Mouse (Mus musculus): ENCODE data around the gene Inpp5d. TPM values are rescaled to one million over a fixed set of nuclear protein-coding genes. Genes with fewer than 3 reads are reported as not detected.
"Not testable (repeated sequence)": the region's sequence is repeated elsewhere in the genome, so short reads cannot be mapped to it uniquely, and the experiment has no call there.

Inpp5d gene
- total RNA-seq, 2 experiments from 2014 or later, result 3.9 to 7.3 TPM

GRCm38 (mm10) chr1:87649219-87649805 lies 29.2 kb downstream of the Inpp5d start:
- intact Hi-C loops (cut with DNase I; ENCODE audit: low total_unique reads), result no loop called here
- no peak for DNase-seq

- intact Hi-C loops (cut with DNase I; ENCODE audit: low total_unique reads), result no loop called here
- DNase-seq, result no peak
Measured at GRCm38 (mm10) chr1:87649958-87650474, 29.9 kb downstream of the Inpp5d start.

- DNase-seq, result peak; percentile 16
Measured at GRCm38 (mm10) chr1:87650611-87651079, 30.5 kb downstream of the Inpp5d start.

GRCm38 (mm10) chr1:87651436-87651835 lies 31.3 kb downstream of the Inpp5d start:
- intact Hi-C loops (cut with DNase I; ENCODE audit: low total_unique reads), result no loop called here
- no peak for DNase-seq

More at GRCm38 (mm10) chr1:87650611-87651079, 30.5 kb downstream of the Inpp5d start:
- intact Hi-C loops (cut with DNase I; ENCODE audit: low total_unique reads), result no loop called here

GRCm38 (mm10) chr1:87655101-87655500 lies 35.0 kb downstream of the Inpp5d start:
- intact Hi-C loops (cut with DNase I; ENCODE audit: low total_unique reads), result no loop called here
- DNase-seq, result no peak

- DNase-seq, result peak; percentile 22
- intact Hi-C loops (cut with DNase I; ENCODE audit: low total_unique reads), result no loop called here
Measured at GRCm38 (mm10) chr1:87658063-87658462, 38.0 kb downstream of the Inpp5d start.

GRCm38 (mm10) chr1:87658485-87658884 lies 38.4 kb downstream of the Inpp5d start:
- DNase-seq, result no peak
- intact Hi-C loops (cut with DNase I; ENCODE audit: low total_unique reads), result no loop called here

- no peak for DNase-seq
- intact Hi-C loops (cut with DNase I; ENCODE audit: low total_unique reads), result no loop called here
Measured at GRCm38 (mm10) chr1:87658937-87659617, 39.0 kb downstream of the Inpp5d start.

GRCm38 (mm10) chr1:87659618-87659960 lies 39.5 kb downstream of the Inpp5d start:
- no peak for DNase-seq
- intact Hi-C loops (cut with DNase I; ENCODE audit: low total_unique reads), result no loop called here

- no peak for DNase-seq
- intact Hi-C loops (cut with DNase I; ENCODE audit: low total_unique reads), result no loop called here
Measured at GRCm38 (mm10) chr1:87660740-87661139, 40.6 kb downstream of the Inpp5d start.

GRCm38 (mm10) chr1:87663992-87664391 lies 43.9 kb downstream of the Inpp5d start:
- intact Hi-C loops (cut with DNase I; ENCODE audit: low total_unique reads), result no loop called here
- no peak for DNase-seq

GRCm38 (mm10) chr1:87667006-87667405 lies 46.9 kb downstream of the Inpp5d start:
- no peak for DNase-seq

GRCm38 (mm10) chr1:87668300-87668699 lies 48.2 kb downstream of the Inpp5d start:
- intact Hi-C loops (cut with DNase I; ENCODE audit: low total_unique reads), result no loop called here
- no peak for DNase-seq

More at GRCm38 (mm10) chr1:87667006-87667405, 46.9 kb downstream of the Inpp5d start:
- intact Hi-C loops (cut with DNase I; ENCODE audit: low total_unique reads), result no loop called here

- intact Hi-C loops (cut with DNase I; ENCODE audit: low total_unique reads), result no loop called here
- DNase-seq, result no peak
Measured at GRCm38 (mm10) chr1:87671483-87671882, 51.4 kb downstream of the Inpp5d start.

GRCm38 (mm10) chr1:87673822-87674604 lies 53.9 kb downstream of the Inpp5d start:
- intact Hi-C loops (cut with DNase I; ENCODE audit: low total_unique reads), result no loop called here
- DNase-seq, result no peak

- intact Hi-C loops (cut with DNase I; ENCODE audit: low total_unique reads), result no loop called here
- DNase-seq, result no peak
Measured at GRCm38 (mm10) chr1:87676006-87676405, 55.9 kb downstream of the Inpp5d start.

GRCm38 (mm10) chr1:87679089-87679488 lies 59.0 kb downstream of the Inpp5d start:
- intact Hi-C loops (cut with DNase I; ENCODE audit: low total_unique reads), result no loop called here
- no peak for DNase-seq

- no peak for DNase-seq
- intact Hi-C loops (cut with DNase I; ENCODE audit: low total_unique reads), result no loop called here
Measured at GRCm38 (mm10) chr1:87680950-87681349, 60.8 kb downstream of the Inpp5d start.

GRCm38 (mm10) chr1:87682473-87682872 lies 62.4 kb downstream of the Inpp5d start:
- DNase-seq; intact Hi-C loops (cut with DNase I; ENCODE audit: low total_unique reads): not testable (repeated sequence)

- intact Hi-C loops (cut with DNase I; ENCODE audit: low total_unique reads), result no loop called here
- DNase-seq, result no peak
Measured at GRCm38 (mm10) chr1:87684071-87684470, 64.0 kb downstream of the Inpp5d start.

All from gastrocnemius, postnatal 14 days (tissue).